Mouse (Mus musculus) midbrain, embryonic 15.5 days (tissue): Measurements from ENCODE around the gene Slc25a38. TPM values are rescaled to one million over a fixed set of nuclear protein-coding genes. Genes with fewer than 3 reads are reported as not detected.
"Not testable (repeated sequence)": the region's sequence is repeated elsewhere in the genome, so short reads cannot be mapped to it uniquely, and the experiment has no call there.

Experiments used
- ATAC-seq: fragments of 200-750 bp; cut with Nextera tagmentation; replicated peaks from 2 replicates; pipeline ENCODE4 v1.8.0; 2017; ENCODE audit warnings: moderate TSS enrichment
- H3K27ac ChIP-seq: fragments of 300-500 bp; sonication (generic); 2 replicates; pipeline ENCODE4 v1.5.1; 2015; ENCODE audit warnings: mild to moderate bottlenecking, inconsistent platforms
- H3K27me3 ChIP-seq: fragments of 300-500 bp; sonication (generic); replicated peaks from 2 replicates; pipeline ENCODE4 v1.6.1; 2015; ENCODE audit warnings: inconsistent platforms
- H3K36me3 ChIP-seq: fragments of 300-500 bp; sonication (generic); replicated peaks from 2 replicates; pipeline ENCODE4 v1.6.1; 2015; ENCODE audit warnings: inconsistent platforms
- H3K4me1 ChIP-seq: fragments of 300-500 bp; sonication (generic); 2 replicates; pipeline ENCODE4 v1.6.1; 2015; ENCODE audit warnings: inconsistent platforms
- H3K4me2 ChIP-seq: fragments of 300-500 bp; sonication (generic); 2 replicates; pipeline ENCODE4 v1.6.1; 2015; ENCODE audit warnings: inconsistent platforms, mild to moderate bottlenecking, moderate library complexity
- H3K4me3 ChIP-seq: fragments of 300-500 bp; sonication (generic); 2 replicates; pipeline ENCODE4 v1.5.1; 2015; ENCODE audit warnings: mild to moderate bottlenecking, inconsistent platforms
- H3K9ac ChIP-seq: fragments of 300-500 bp; sonication (generic); 2 replicates; pipeline ENCODE4 v1.6.1; 2015; ENCODE audit warnings: mild to moderate bottlenecking, inconsistent platforms
- H3K9me3 ChIP-seq: fragments of 300-500 bp; sonication (generic); 2 replicates; pipeline ENCODE4 v1.6.1; 2016; ENCODE audit warnings: inconsistent platforms
- WGBS: fragments of 180-500 bp; shearing (Covaris S2); methylation state at CpG from one replicate; pipeline ENCODE4 v1.1.7; 2015; ENCODE audit warnings: mixed read lengths; 5-methylcytosine and 5-hydroxymethylcytosine counted together
- polyA plus RNA-seq: library from polyadenylated mRNA; unstranded; fragments of >200 nt; fragmentation: Nextera tagmentation; extraction: Ambion mirVana; gene quantifications from 2 replicates; pipeline ENCODE4 v1.2.1, GENCODE M21; 2015

The Slc25a38 gene
- polyA plus RNA-seq, 1 experiment from 2014 or later, result 41.5 TPM

DNA sequence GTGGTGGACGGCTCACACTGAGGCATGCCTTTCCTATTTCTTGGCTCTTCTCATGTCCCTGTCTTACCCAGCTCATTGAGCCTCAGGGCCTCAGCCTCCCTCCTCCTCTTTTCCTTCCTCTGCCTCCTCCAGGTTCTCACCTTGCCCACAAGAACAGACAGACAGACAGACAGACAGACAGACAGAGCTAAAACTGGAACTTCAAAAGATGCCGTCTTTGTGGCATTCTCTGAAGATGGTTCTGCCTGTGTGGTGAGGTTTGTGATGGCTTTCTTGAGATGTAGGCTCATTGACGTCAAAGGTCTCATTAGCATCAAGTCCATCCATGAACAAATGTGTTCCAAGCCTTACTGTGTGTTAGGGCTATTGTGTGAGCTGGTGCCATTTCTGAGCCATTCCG, 27.5 kb upstream of the Slc25a38 start:
- Histone ChIP-seq H3K27ac (no peak overlapping the region), H3K4me1 (no peaks in the 10 kb centered on the region), H3K4me3 (no peak overlapping the region), H3K9me3 (no peaks in the 10 kb centered on the region), H3K9ac (no peak overlapping the region), H3K27me3 (no peaks in the 10 kb centered on the region), H3K4me2 (no peak overlapping the region), H3K36me3 (no peaks in the 10 kb centered on the region)
- ATAC-seq, result no peak
- WGBS, result 79% methylated on average over 4 of the region's 4 CpGs

- Histone ChIP-seq H3K9ac (no peak overlapping the region), H3K9me3 (no peaks in the 10 kb centered on the region), H3K27ac (no peak overlapping the region), H3K27me3 (no peaks in the 10 kb centered on the region), H3K4me2 (no peak overlapping the region), H3K36me3 (no peaks in the 10 kb centered on the region), H3K4me1 (no peaks in the 10 kb centered on the region), H3K4me3 (no peak overlapping the region)
- 86% methylated on average over 18 of the region's 18 CpGs for WGBS
- ATAC-seq, result no peak
Measured at GRCm38 (mm10) chr9:120083158-120083894, 26.8 kb upstream of the Slc25a38 start.

DNA sequence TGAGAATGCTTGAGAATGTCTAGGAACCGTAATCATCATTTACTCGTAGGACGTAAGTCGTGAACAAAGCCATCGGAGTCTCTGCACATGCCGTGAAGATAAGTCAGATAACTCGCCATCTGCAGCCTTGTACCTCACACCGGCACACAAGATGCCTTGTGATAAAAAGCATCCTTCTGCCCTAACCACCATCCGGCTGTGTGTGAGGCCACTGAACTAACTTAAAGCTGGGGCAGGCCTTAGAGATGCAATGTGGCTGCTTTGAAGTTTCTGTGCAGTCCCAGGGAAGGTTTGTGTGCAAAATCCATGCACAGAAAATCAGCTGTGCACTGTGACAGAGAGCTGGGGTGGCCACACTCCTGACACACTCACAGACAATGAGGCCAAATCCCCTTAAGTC, 25.8 kb upstream of the Slc25a38 start:
- Histone ChIP-seq H3K9me3 (no peaks in the 10 kb centered on the region), H3K27me3 (no peaks in the 10 kb centered on the region), H3K36me3 (no peaks in the 10 kb centered on the region), H3K4me3 (no peak overlapping the region), H3K9ac (no peak overlapping the region), H3K27ac (no peak overlapping the region), H3K4me1 (no peaks in the 10 kb centered on the region), H3K4me2 (no peak overlapping the region)
- ATAC-seq, result no peak
- 86% methylated on average over 9 of the region's 9 CpGs for WGBS

DNA sequence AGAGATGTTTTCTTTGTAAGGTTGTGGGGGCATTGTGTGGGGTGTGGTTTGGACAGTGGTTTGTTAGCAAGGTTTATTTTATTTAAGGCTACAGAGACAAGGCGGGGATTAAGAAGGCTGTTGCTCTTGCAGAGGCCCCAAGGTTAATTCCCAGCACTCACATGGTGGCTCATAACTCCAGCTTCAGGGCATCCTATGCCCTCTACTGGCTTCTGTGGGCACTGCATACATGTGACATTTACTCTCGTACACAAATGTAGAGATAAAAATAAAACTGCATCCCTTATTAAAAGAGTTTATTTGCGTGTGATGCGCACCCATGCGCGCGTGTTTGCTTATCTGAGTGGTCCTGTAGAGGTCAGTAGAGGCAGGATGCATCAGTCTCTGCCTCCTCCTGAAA, 21.0 kb upstream of the Slc25a38 start:
- no peak overlapping the region for H3K27ac ChIP-seq
- H3K36me3 ChIP-seq, result no peaks in the 10 kb centered on the region
- ATAC-seq, result no peak
- no peak overlapping the region for H3K9ac ChIP-seq
- no peak overlapping the region for H3K4me3 ChIP-seq
- 83% methylated on average over 7 of the region's 7 CpGs for WGBS
- no peak overlapping the region for H3K4me2 ChIP-seq
- H3K27me3 ChIP-seq, result no peaks in the 10 kb centered on the region
- H3K9me3 ChIP-seq, result no peaks in the 10 kb centered on the region
- no peaks in the 10 kb centered on the region for H3K4me1 ChIP-seq

GRCm38 (mm10) chr9:120091086-120091485, 19.1 kb upstream of the Slc25a38 start:
- Histone ChIP-seq H3K4me3 (no peak overlapping the region), H3K9ac (no peak overlapping the region), H3K4me1 (no peaks in the 10 kb centered on the region), H3K36me3 (no peaks in the 10 kb centered on the region), H3K27me3 (no peaks in the 10 kb centered on the region), H3K9me3 (no peaks in the 10 kb centered on the region), H3K4me2 (no peak overlapping the region), H3K27ac (no peak overlapping the region)
- ATAC-seq, result no peak
- WGBS, result 83% methylated on average over 10 of the region's 10 CpGs

DNA sequence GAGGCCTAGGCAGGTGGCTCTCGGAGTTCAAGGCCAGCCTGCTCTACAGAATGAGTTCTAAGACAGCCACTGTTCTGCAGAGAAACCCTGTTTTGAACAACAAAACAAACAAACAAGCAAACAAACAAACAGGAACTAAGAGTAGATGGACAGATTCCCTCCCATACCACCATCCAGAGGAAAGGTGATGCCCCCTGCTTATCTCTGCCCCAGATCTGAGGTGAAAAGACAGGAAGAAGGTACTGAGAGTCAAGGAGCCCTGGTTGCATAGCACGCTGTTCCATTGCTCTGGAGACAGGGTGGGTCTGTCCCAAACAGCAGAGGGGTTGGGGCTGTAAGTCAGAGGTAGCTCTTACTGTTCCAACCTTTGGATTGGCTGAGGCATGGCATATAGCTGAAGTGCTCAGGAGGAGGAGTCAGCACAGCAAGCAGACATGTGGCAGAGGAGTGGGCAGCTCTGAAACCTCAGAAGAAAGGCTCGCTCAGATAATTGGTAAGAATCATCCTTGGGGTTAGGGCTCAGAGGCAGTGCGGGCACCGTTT, 18.4 kb upstream of the Slc25a38 start, which contains the start of gene Ccr8:
Ccr8 (plus strand) TSS at position 419 of the 543 bp plus-strand sequence.
- WGBS, result 80% methylated on average over 5 of the region's 5 CpGs
- H3K27ac ChIP-seq, result no peak within 1 kb of the TSS
- no peak within 1 kb of the TSS for H3K4me2 ChIP-seq
- H3K4me1 ChIP-seq, result no peaks in the 10 kb centered on the region
- H3K4me3 ChIP-seq, result no peak within 1 kb of the TSS
- H3K9ac ChIP-seq, result no peak within 1 kb of the TSS
- ATAC-seq, result no peak
- no peaks in the 10 kb centered on the region for H3K9me3 ChIP-seq
- no peaks in the 10 kb centered on the region for H3K27me3 ChIP-seq
- no peaks in the 10 kb centered on the region for H3K36me3 ChIP-seq

GRCm38 (mm10) chr9:120093701-120094100, 16.5 kb upstream of the Slc25a38 start:
- no peak for ATAC-seq
- no peak overlapping the region for H3K4me2 ChIP-seq
- 91% methylated on average over 13 of the region's 13 CpGs for whole genome bisulfite sequencing

GRCm38 (mm10) chr9:120095886-120096285, 14.3 kb upstream of the Slc25a38 start:
- Histone ChIP-seq H3K4me2 (no peak overlapping the region), H3K27ac (no peak overlapping the region), H3K4me3 (no peak overlapping the region), H3K9me3 (no peaks in the 10 kb centered on the region), H3K36me3 (no peaks in the 10 kb centered on the region), H3K4me1 (no peaks in the 10 kb centered on the region), H3K27me3 (no peaks in the 10 kb centered on the region), H3K9ac (no peak overlapping the region)
- WGBS, result 82% methylated on average over 7 of the region's 7 CpGs
- ATAC-seq, result no peak

More at GRCm38 (mm10) chr9:120093701-120094100, 16.5 kb upstream of the Slc25a38 start:
- H3K9me3 ChIP-seq, result no peaks in the 10 kb centered on the region
- no peaks in the 10 kb centered on the region for H3K27me3 ChIP-seq
- no peak overlapping the region for H3K9ac ChIP-seq
- no peak overlapping the region for H3K4me3 ChIP-seq
- no peaks in the 10 kb centered on the region for H3K36me3 ChIP-seq
- no peak overlapping the region for H3K27ac ChIP-seq
- H3K4me1 ChIP-seq, result no peaks in the 10 kb centered on the region

DNA sequence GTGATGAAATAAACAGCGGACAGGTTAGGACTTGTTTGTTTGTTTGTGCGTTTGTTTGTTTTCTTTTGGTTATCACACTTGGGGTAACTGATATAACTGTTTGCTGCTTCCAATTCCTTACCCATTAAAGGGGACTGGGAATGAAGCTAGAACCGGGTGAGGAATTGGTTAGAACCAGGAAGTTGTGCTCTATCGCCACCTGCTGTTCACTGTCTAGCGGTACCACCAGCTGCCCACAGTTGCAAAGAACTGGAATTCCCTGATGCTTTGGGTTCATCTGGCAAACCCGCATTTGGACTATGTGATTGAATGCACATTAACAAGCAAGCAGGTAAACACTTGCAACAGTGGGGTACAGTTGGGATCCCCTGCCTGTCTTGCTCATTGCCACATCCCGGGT, 11.5 kb upstream of the Slc25a38 start:
- Histone ChIP-seq H3K9ac (no peak overlapping the region), H3K36me3 (no peaks in the 10 kb centered on the region), H3K4me1 (no peaks in the 10 kb centered on the region), H3K4me3 (no peak overlapping the region), H3K27ac (no peak overlapping the region), H3K4me2 (no peak overlapping the region), H3K27me3 (no peaks in the 10 kb centered on the region), H3K9me3 (0 out of 2 replicates have a peak, but pooled peaks cover 3% of the 10 kb centered on the region)
- ATAC-seq, result no peak
- WGBS, result 24% methylated on average over 7 of the region's 7 CpGs

DNA sequence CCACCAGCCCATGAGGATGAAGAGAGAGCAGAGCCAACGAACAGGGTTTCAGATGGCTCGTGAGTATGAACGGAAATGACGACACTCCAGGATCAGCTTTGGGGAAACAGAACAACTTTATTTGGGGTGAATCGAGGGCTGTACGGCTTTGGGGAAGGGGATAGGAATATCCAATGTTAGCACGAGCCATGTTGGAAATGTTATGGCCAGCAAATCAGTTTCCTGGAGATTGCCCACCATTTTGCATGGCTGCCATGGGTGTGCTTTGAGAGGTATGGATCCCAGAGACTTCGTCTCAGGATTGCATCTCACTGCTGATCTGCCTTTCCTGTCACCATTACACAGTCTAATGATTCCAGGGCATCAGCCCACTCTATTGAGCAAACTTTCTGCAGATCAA, 10.9 kb upstream of the Slc25a38 start:
- Histone ChIP-seq H3K4me2 (no peak overlapping the region), H3K9me3 (0 out of 2 replicates have a peak, but pooled peaks cover 3% of the 10 kb centered on the region), H3K4me3 (no peak overlapping the region), H3K4me1 (no peaks in the 10 kb centered on the region), H3K27ac (no peak overlapping the region), H3K36me3 (no peaks in the 10 kb centered on the region), H3K27me3 (no peaks in the 10 kb centered on the region), H3K9ac (no peak overlapping the region)
- 88% methylated on average over 8 of the region's 8 CpGs for WGBS
- ATAC-seq, result no peak

DNA sequence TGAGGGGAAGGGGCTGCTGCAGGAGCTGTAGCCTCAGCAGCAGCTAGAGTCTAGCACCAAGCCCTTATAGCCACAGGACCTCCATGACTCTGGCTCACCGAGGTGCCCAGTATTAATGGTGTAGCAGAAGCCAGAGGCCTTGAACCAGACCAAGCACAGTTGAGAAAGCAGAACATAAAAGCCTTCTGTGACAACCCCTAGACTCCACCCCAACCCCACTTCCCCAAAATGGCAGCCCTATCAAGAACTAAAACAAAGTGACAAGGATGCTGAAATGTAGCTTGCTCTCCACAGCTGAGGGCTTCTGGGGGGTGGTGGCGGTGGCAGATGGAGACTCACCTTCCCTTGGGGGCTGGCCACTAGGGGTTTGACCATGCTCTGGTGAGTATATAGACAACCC, 9.0 kb upstream of the Slc25a38 start:
- Histone ChIP-seq H3K27ac (no peak overlapping the region), H3K4me1 (no peaks in the 10 kb centered on the region), H3K9me3 (0 out of 2 replicates have a peak, but pooled peaks cover 3% of the 10 kb centered on the region), H3K4me2 (no peak overlapping the region), H3K4me3 (no peak overlapping the region), H3K36me3 (no peaks in the 10 kb centered on the region), H3K27me3 (no peaks in the 10 kb centered on the region), H3K9ac (no peak overlapping the region)
- no peak for ATAC-seq
- WGBS, result 93% methylated on average over 2 of the region's 2 CpGs

DNA sequence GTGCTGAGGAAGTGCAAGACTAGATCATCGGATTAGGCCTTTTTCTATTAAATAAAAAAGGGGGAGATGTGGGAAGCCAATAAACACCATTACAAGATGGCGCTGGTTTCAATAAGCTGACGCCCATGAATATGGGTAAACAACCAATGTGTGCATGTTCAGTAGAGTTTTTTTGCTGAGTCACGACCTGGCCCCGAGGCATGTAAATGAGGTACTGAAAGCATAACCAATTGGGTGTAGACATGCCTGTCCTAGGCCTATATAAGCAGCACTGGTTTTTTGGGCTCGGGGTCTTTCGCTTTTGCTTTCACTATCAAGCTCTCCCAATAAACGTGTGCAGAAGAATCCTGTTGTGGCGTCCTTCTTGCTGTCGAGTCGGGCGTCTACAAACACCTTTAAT, 1.2 kb upstream of the Slc25a38 start:
- H3K4me3 ChIP-seq, H3K27me3 ChIP-seq, H3K36me3 ChIP-seq, H3K4me1 ChIP-seq, H3K9ac ChIP-seq, H3K9me3 ChIP-seq, H3K27ac ChIP-seq, H3K4me2 ChIP-seq, ATAC-seq: not testable (repeated sequence)
- 93% methylated on average over 12 of the region's 12 CpGs for WGBS
